Mouse (Mus musculus) myocyte (in vitro differentiated cells): ENCODE results near the gene Palm3.

Source experiments
- CEBPB ChIP-seq: IDR thresholded peaks from 2 replicates; pipeline ENCODE4 v1.6.1; 2011; ENCODE audit warnings: mild to moderate bottlenecking, moderate library complexity; ENCODE audit not compliant: poor library complexity, insufficient read depth, severe bottlenecking
- MAX ChIP-seq: IDR thresholded peaks from one replicate; pipeline ENCODE4 v1.6.1; 2011; ENCODE audit warnings: low read depth, mild to moderate bottlenecking, control low read depth
- MYOD1 ChIP-seq, 3 experiments: IDR thresholded peaks; one replicate each; pipeline ENCODE4 v1.6.1; 2011; ENCODE audit warnings: control low read depth in 2 of 3, low read depth in 2 of 3, mild to moderate bottlenecking in 2 of 3, moderate library complexity in 1 of 3; ENCODE audit not compliant: insufficient read length in 2 of 3, control insufficient read depth in 1 of 3
- POLR2A ChIP-seq: IDR thresholded peaks from one replicate; pipeline ENCODE4 v1.6.1; 2011; ENCODE audit warnings: low read depth, mild to moderate bottlenecking, control low read depth, moderate library complexity; ENCODE audit not compliant: insufficient read length
- POLR2AphosphoS2 ChIP-seq: IDR thresholded peaks from one replicate; pipeline ENCODE4 v1.6.1; 2011; ENCODE audit warnings: low read depth, control low read depth; ENCODE audit not compliant: insufficient read length
- SRF ChIP-seq: IDR thresholded peaks from one replicate; pipeline ENCODE4 v1.6.1; 2011; ENCODE audit warnings: low read depth; ENCODE audit not compliant: control insufficient read depth, insufficient read length
- USF1 ChIP-seq: IDR thresholded peaks from one replicate; pipeline ENCODE4 v1.6.1; 2011; ENCODE audit warnings: low read depth, mild to moderate bottlenecking, control low read depth, moderate library complexity

GRCm38 (mm10) chr8:84002957-84003611, 18.2 kb upstream of the Palm3 start:
- TF ChIP-seq POLR2A = no peak
- TF ChIP-seq USF1 = no peak
- no peak for TF ChIP-seq MYOD1 (IDR thresholded peaks at IDR 0.05; ENCODE audit: control insufficient read depth in 1 of 3, insufficient read length in 2 of 3, low read depth in 2 of 3)
- no peak for TF ChIP-seq CEBPB
- TF ChIP-seq POLR2AphosphoS2 = no peak
- no peak for TF ChIP-seq MAX
- TF ChIP-seq SRF = no peak
